Mouse (Mus musculus) embryonic facial prominence, embryonic 13.5 days (tissue): ENCODE results near the gene Raet1e. TPM values are rescaled to one million over a fixed set of nuclear protein-coding genes. Genes with fewer than 3 reads are reported as not detected.
A peak's percentile ranks its signal among the peaks of the same experiment; 100 is the strongest.
"Not testable (repeated sequence)": the region's sequence is repeated elsewhere in the genome, so short reads cannot be mapped to it uniquely, and the experiment has no call there.

Experiments
- ATAC-seq: fragments of 200-750 bp; cut with Nextera tagmentation; 2 replicates; pipeline ENCODE4 v1.8.0; 2017; ENCODE audit warnings: low read depth; ENCODE audit not compliant: insufficient number of reproducible peaks, insufficient read depth, low FRiP score, low TSS enrichment
- H3K27ac ChIP-seq: fragments of 300-500 bp; sonication (generic); 2 replicates; pipeline ENCODE4 v1.5.1; 2015; ENCODE audit warnings: moderate library complexity, mild to moderate bottlenecking, inconsistent platforms
- H3K27me3 ChIP-seq: fragments of 300-500 bp; sonication (generic); 2 replicates; pipeline ENCODE4 v1.6.1; 2015; ENCODE audit warnings: mild to moderate bottlenecking, inconsistent platforms
- H3K36me3 ChIP-seq: fragments of 300-500 bp; sonication (generic); 2 replicates; pipeline ENCODE4 v1.6.1; 2015; ENCODE audit warnings: mild to moderate bottlenecking, inconsistent platforms
- H3K4me1 ChIP-seq: fragments of 300-500 bp; sonication (generic); 2 replicates; pipeline ENCODE4 v1.6.1; 2015; ENCODE audit warnings: inconsistent platforms
- H3K4me2 ChIP-seq: fragments of 300-500 bp; sonication (generic); 2 replicates; pipeline ENCODE4 v1.6.1; 2015; ENCODE audit warnings: moderate library complexity, mild to moderate bottlenecking, inconsistent platforms
- H3K4me3 ChIP-seq: fragments of 300-500 bp; sonication (generic); 2 replicates; pipeline ENCODE4 v1.5.1; 2015; ENCODE audit warnings: mild to moderate bottlenecking, inconsistent platforms
- H3K9ac ChIP-seq: fragments of 300-500 bp; sonication (generic); 2 replicates; pipeline ENCODE4 v1.6.1; 2015; ENCODE audit warnings: mild to moderate bottlenecking, inconsistent platforms
- H3K9me3 ChIP-seq: fragments of 300-500 bp; sonication (generic); 2 replicates; pipeline ENCODE4 v1.6.1; 2016; ENCODE audit warnings: inconsistent platforms
- WGBS: fragments of 180-500 bp; shearing (Covaris S2); methylation state at CpG from one replicate; pipeline ENCODE4 v1.1.7; 2015; ENCODE audit warnings: mixed read lengths; 5-methylcytosine and 5-hydroxymethylcytosine counted together
- polyA plus RNA-seq: library from polyadenylated mRNA; unstranded; fragments of >200 nt; fragmentation: Nextera tagmentation; extraction: Ambion mirVana; gene quantifications from 2 replicates; pipeline ENCODE4 v1.2.1, GENCODE M21; 2015

The Raet1e gene
- polyA plus RNA-seq, 1 experiment from 2014 or later, result 5.8 TPM

- not testable (repeated sequence) for H3K27ac ChIP-seq, H3K4me3 ChIP-seq, H3K4me2 ChIP-seq, H3K4me1 ChIP-seq, H3K9me3 ChIP-seq, H3K9ac ChIP-seq, ATAC-seq, H3K36me3 ChIP-seq
- 64% methylated on average over 1 of the region's 1 CpGs for WGBS
- H3K27me3 ChIP-seq, result peaks cover 13% of the 10 kb centered on the region
These were observed 8.7 kb downstream of the Raet1e start for GRCm38 (mm10) chr10:22167061-22167460.

GRCm38 (mm10) chr10:22169116-22169515, 10.7 kb downstream of the Raet1e start:
- ATAC-seq, H3K4me2 ChIP-seq, H3K27me3 ChIP-seq, H3K9me3 ChIP-seq, H3K4me1 ChIP-seq, H3K4me3 ChIP-seq, H3K27ac ChIP-seq, H3K9ac ChIP-seq, H3K36me3 ChIP-seq: not testable (repeated sequence)

GRCm38 (mm10) chr10:22172431-22173334, 14.3 kb downstream of the Raet1e start:
- not testable (repeated sequence) for H3K9me3 ChIP-seq, ATAC-seq, H3K4me1 ChIP-seq, H3K27me3 ChIP-seq, H3K9ac ChIP-seq, H3K27ac ChIP-seq, H3K36me3 ChIP-seq
- Histone ChIP-seq H3K4me2 (peak overlapping the region; percentile 46), H3K4me3 (peak overlapping the region; percentile 23)
- 57% methylated on average over 4 of the region's 5 CpGs for WGBS

- ATAC-seq, result 0 out of 2 replicates have a peak, but pooled peaks have one; percentile 48
- H3K4me1 ChIP-seq, H3K27me3 ChIP-seq, H3K27ac ChIP-seq, H3K36me3 ChIP-seq, H3K9ac ChIP-seq, H3K9me3 ChIP-seq: not testable (repeated sequence)
- Histone ChIP-seq H3K4me3 (peak overlapping the region; percentile 23), H3K4me2 (peak overlapping the region; percentile 46)
- 8% methylated on average over 11 of the region's 17 CpGs for WGBS
These were observed 15.2 kb downstream of the Raet1e start for GRCm38 (mm10) chr10:22173335-22174189.

- H3K27ac ChIP-seq, H3K9me3 ChIP-seq, H3K9ac ChIP-seq, H3K36me3 ChIP-seq, H3K27me3 ChIP-seq, ATAC-seq, H3K4me2 ChIP-seq, H3K4me3 ChIP-seq, H3K4me1 ChIP-seq: not testable (repeated sequence)
- WGBS, result 76% methylated on average over 2 of the region's 2 CpGs
These were observed 15.8 kb downstream of the Raet1e start for GRCm38 (mm10) chr10:22174190-22174487.

GRCm38 (mm10) chr10:22176515-22176914, 18.1 kb downstream of the Raet1e start:
- H3K27me3 ChIP-seq, H3K9me3 ChIP-seq, ATAC-seq, H3K4me3 ChIP-seq, H3K9ac ChIP-seq, H3K4me1 ChIP-seq, H3K36me3 ChIP-seq, H3K27ac ChIP-seq, H3K4me2 ChIP-seq: not testable (repeated sequence)
- WGBS, result 80% methylated on average over 2 of the region's 2 CpGs

GRCm38 (mm10) chr10:22191035-22191434, 32.7 kb downstream of the Raet1e start:
- 10% methylated on average over 10 of the region's 10 CpGs for WGBS

GRCm38 (mm10) chr10:22201352-22201751, 43.0 kb downstream of the Raet1e start:
- H3K4me2 ChIP-seq, H3K27ac ChIP-seq, H3K36me3 ChIP-seq, H3K4me3 ChIP-seq, H3K27me3 ChIP-seq, H3K4me1 ChIP-seq, H3K9me3 ChIP-seq, H3K9ac ChIP-seq, ATAC-seq: not testable (repeated sequence)
- 82% methylated on average over 2 of the region's 3 CpGs for WGBS

More at GRCm38 (mm10) chr10:22191035-22191434, 32.7 kb downstream of the Raet1e start:
- H3K4me3 ChIP-seq, H3K36me3 ChIP-seq, H3K9me3 ChIP-seq, H3K27me3 ChIP-seq, H3K27ac ChIP-seq, H3K4me1 ChIP-seq, H3K9ac ChIP-seq: not testable (repeated sequence)
- peak overlapping the region; percentile 37 for H3K4me2 ChIP-seq
- 0 out of 2 replicates have a peak, but pooled peaks have one; percentile 53 for ATAC-seq

GRCm38 (mm10) chr10:22202784-22203583, 44.6 kb downstream of the Raet1e start:
- not testable (repeated sequence) for H3K4me3 ChIP-seq, H3K4me1 ChIP-seq, H3K36me3 ChIP-seq, H3K4me2 ChIP-seq, H3K9ac ChIP-seq, H3K27me3 ChIP-seq, H3K27ac ChIP-seq, H3K9me3 ChIP-seq
- ATAC-seq, result 0 out of 2 replicates have a peak, but pooled peaks have one; percentile 52
- no CpG with 5 or more reads among the region's 2 CpGs for WGBS

- ATAC-seq, H3K4me2 ChIP-seq, H3K27ac ChIP-seq, H3K36me3 ChIP-seq, H3K27me3 ChIP-seq, H3K9ac ChIP-seq, H3K9me3 ChIP-seq, H3K4me1 ChIP-seq, H3K4me3 ChIP-seq: not testable (repeated sequence)
- whole genome bisulfite sequencing, result 45% methylated on average over 1 of the region's 1 CpGs
These were observed 48.1 kb downstream of the Raet1e start for GRCm38 (mm10) chr10:22206443-22206842.

GRCm38 (mm10) chr10:22212012-22212696, 53.8 kb downstream of the Raet1e start:
- 4% methylated on average over 8 of the region's 11 CpGs for WGBS

More at GRCm38 (mm10) chr10:22212012-22212696, 53.8 kb downstream of the Raet1e start:
- not testable (repeated sequence) for H3K9me3 ChIP-seq, H3K27ac ChIP-seq, H3K4me1 ChIP-seq, H3K9ac ChIP-seq, H3K4me3 ChIP-seq, H3K4me2 ChIP-seq, H3K36me3 ChIP-seq, ATAC-seq, H3K27me3 ChIP-seq
